Mouse (Mus musculus): ENCODE data around the gene Gh.

The Gh gene

DNA sequence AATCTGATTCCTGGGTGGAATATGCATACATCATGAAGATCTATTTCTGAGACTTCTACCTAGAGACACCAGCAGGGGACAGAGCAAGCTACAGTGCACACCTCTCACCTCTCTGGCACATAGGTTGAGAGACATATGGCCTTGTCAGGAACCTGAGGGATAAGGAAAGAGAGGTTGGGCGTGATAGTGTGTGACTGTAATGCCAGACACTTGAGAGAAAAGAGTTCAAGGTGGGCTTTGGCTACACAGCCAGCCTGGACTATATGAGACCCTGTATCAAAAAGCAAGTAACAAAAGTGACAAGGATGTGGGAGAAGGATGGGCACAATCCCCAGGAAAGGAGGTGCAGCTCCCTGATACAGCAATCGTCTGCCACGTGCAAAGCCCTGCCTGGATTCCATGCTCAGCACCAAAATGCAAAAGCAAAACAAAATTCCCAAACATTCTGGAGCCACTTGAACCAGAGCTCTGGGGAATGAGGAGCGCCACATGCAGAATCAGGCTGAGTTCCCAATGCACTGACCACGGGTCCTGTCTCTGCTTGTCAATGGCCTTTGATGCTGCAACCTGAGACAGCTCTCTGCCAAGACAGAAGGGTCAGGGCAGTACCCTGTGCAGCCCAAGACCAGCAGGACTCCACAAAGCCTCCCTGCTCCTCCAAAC, 30.4 kb downstream of the Gh start:
- peak in 1 of 2 experiments; percentile 34 for DNase-seq (ENCODE audit: low spot score in 2 of 2)

DNA sequence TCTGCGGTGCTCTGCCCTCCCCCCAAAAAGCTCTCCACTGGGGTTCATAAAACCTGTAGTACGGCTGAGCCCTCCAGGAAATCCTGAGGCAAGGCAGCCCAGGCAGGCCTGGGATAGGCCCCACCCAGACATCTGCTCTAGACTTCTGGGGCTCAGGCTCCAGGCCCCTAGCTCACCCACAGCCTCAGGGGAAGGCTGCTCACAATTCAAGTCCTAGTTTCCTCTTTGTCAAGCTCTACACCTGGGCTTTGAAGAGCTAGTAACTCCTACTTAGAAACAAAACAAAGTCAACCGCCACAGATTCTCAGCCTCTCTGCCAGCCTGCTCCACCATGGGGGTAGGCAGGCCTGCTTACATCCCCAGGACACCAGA, 32.6 kb downstream of the Gh start:
- DNase-seq (ENCODE audit: low spot score in 2 of 2) = peak in 1 of 2 experiments; percentile 33

GRCm38 (mm10) chr11:106268326-106269059, 33.2 kb downstream of the Gh start:
- DNase-seq (ENCODE audit: low spot score in 2 of 2) = peak; percentile 49 to 88

- no peak for DNase-seq (ENCODE audit: low spot score in 2 of 2)
Measured at GRCm38 (mm10) chr11:106267871-106268270, 33.8 kb downstream of the Gh start.

DNA sequence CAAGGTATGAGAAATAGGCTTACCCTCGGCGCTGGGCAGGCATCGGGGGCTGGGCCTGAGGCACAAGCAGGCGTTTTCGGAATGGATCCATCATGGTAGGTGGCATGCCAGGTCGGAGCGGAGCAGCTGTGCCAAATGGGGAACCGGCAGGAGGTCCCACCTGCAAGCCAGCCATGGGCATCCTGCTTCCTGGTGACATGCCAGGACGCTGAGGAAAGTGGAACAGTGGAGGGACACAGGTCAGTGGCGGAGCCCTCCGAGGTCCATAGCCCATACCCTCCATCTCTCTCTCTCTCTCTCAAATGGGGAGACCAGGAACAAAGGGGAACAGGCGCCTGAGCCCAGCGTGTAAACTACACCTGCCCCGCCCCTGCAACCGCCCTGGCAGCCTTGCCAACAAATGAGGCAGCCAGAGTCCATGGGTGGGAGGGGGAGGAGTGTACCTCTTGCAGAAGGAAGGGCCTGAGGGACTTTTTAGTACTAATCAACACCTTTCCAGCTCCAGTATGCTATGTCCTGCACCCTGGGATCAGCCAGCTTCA, 34.3 kb downstream of the Gh start:
- DNase-seq (ENCODE audit: low spot score in 2 of 2) = peak; percentile 62 to 78

GRCm38 (mm10) chr11:106266431-106266830, 35.2 kb downstream of the Gh start:
- no peak for DNase-seq (ENCODE audit: low spot score in 2 of 2)

DNA sequence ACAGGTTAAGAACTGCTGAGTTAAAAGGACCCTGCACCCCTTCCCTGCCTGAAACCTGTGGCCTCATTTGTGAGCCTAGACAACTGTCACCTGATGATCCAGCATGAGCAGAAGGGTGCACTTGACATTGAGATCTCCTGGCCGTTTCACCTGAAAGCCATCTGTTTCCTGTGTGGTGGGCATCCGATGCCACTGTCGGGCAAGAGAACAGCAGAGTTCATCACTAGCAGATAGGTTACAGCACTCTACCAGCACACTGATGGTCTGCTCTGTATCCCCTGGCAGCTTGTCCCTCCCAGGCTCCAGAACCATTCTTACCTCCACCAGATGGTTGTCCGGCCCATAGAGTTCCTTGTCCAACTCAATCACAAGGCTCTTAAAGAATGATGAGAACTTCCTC, 36.1 kb downstream of the Gh start:
- no peak for DNase-seq (ENCODE audit: low spot score in 2 of 2)

DNA sequence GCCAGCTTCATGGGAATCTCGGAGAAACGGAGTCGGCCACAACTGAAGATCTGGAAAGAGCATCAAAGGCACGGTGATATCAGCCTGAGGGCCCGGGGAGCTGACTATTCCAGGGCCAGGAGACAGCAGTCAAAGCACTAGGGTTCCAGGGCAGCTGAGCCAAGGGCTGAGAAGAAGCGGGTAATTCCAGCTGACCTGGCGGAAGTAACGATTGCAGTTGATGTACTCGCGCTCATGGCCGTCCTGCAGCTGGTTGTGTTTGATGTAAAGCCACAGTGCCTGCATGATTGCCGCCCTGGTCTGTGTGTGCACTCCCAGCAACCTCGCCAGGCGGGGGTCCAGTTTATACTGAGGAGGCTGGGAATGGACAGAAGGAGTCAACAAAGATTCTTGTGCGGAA, 36.7 kb downstream of the Gh start:
- no peak for DNase-seq (ENCODE audit: low spot score in 2 of 2)

DNA sequence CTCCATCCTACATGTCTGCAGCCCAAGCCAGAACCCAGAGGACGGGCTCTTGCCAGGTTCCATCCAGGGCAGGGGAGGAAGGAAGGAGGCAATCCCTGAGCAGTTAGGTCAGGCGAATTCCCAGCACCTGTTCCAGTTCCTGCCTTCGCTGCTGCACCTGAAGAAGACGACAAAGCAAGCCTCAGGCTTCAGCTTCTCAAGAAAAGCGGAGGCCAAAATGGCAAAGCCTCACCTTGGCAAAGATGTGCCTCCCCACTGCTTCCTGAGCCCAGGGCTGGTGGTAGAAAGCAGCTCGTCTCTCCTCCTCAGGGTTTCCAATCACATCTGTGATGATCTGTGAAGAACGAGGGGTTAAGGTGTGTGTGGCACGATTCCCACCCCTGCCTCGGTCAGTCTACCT, 37.7 kb downstream of the Gh start:
- DNase-seq (ENCODE audit: low spot score in 2 of 2) = no peak

GRCm38 (mm10) chr11:106260826-106261450, 40.7 kb downstream of the Gh start:
- no peak for DNase-seq (ENCODE audit: low spot score in 2 of 2)

DNA sequence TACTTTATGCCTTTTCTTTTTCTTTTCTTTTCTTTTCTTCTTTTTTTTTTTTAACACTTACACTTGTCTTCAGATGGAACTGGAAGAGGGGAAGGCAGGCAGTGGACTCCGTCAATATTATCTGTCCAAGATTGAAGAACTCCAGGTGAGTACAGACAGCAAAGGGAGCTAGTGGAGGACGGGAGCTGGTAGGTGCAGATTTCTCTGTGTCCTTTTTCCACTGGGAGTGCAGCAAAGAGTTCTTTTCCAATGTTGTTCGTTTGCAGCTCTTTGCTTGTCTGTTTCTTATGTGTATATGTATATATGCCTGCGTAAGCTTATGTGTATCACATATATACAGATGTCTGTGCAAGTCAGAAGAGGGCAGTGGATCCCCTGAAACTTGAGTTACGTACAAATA, 44.9 kb downstream of the Gh start:
- no peak for DNase-seq (ENCODE audit: low spot score in 2 of 2)

DNA sequence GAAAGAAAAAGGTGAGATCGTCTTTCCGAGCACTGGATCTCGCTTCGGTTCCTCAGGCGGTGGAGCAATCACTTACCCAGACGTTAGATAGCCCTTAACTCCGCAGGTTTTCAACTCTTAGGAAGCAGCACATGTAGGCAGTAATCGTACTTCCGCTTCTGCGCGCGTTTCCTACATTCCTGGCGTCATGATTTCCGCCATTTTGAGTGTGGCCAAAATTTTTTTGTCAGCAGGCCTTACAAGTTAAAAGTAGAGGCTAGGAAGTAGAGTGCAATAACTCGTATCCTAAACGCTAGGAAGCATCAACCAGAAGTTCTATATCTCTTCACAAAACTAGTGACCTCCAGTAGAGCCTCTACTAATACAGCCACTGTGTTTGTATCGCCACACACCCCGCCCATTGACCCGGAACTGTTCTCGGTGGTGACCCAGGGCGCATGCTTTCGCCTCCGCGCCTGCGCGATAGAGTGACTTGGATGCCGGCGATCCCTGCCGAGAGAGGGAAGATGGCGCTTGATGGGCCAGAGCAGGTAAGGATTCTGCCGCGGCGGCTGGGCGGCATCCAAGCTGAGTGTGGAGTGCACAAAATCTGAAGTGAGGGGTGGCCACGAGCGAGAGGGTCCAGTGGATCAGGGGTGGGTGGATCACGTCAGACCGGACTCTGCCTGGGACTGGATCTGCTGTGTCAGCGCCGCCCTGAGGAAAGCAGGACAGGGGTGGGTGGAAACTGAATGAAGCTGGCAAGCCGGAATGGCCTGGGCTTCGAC, 45.8 kb downstream of the Gh start, which contains the start of the genes Ftsj3 and Psmc5:
TSS of gene Ftsj3 (minus strand) at position 395 of the 767 bp plus-strand sequence.
TSS of gene Psmc5 (plus strand) at position 470 of the 767 bp plus-strand sequence.
- DNase-seq (ENCODE audit: low spot score in 2 of 2) = peak; percentile 96 to 97

GRCm38 (mm10) chr11:106255174-106255573, 46.5 kb downstream of the Gh start:
- DNase-seq (ENCODE audit: low spot score in 2 of 2) = no peak

GRCm38 (mm10) chr11:106254767-106255166, 46.9 kb downstream of the Gh start:
- DNase-seq (ENCODE audit: low spot score in 2 of 2) = no peak

Data from urinary bladder, adult 18-20 months (tissue).